Mouse (Mus musculus) neural tube, embryonic 13.5 days (tissue): ENCODE measurements around the gene Mmp28. TPM values are rescaled to one million over a fixed set of nuclear protein-coding genes. Genes with fewer than 3 reads are reported as not detected.
A peak's percentile ranks its signal among the peaks of the same experiment; 100 is the strongest.

Source experiments
- ATAC-seq: fragments of 200-750 bp; cut with Nextera tagmentation; 2 replicates; pipeline ENCODE4 v1.8.0; 2017; ENCODE audit warnings: low read depth, mild to moderate bottlenecking, moderate TSS enrichment, moderate library complexity
- H3K27ac ChIP-seq: fragments of 300-500 bp; sonication (generic); replicated peaks from 2 replicates; pipeline ENCODE4 v1.5.1; 2015; ENCODE audit warnings: moderate library complexity, mild to moderate bottlenecking, inconsistent platforms
- H3K27me3 ChIP-seq: fragments of 300-500 bp; sonication (generic); 2 replicates; pipeline ENCODE4 v1.6.1; 2015; ENCODE audit warnings: mild to moderate bottlenecking, inconsistent platforms
- H3K36me3 ChIP-seq: fragments of 300-500 bp; sonication (generic); 2 replicates; pipeline ENCODE4 v1.6.1; 2015; ENCODE audit warnings: mild to moderate bottlenecking, inconsistent platforms
- H3K4me1 ChIP-seq: fragments of 300-500 bp; sonication (generic); replicated peaks from 2 replicates; pipeline ENCODE4 v1.6.1; 2015; ENCODE audit warnings: inconsistent platforms
- H3K4me2 ChIP-seq: fragments of 300-500 bp; sonication (generic); 2 replicates; pipeline ENCODE4 v1.6.1; 2015; ENCODE audit warnings: inconsistent platforms, mild to moderate bottlenecking, moderate library complexity
- H3K4me3 ChIP-seq: fragments of 300-500 bp; sonication (generic); 2 replicates; pipeline ENCODE4 v1.5.1; 2015; ENCODE audit warnings: mild to moderate bottlenecking, inconsistent platforms
- H3K9ac ChIP-seq: fragments of 300-500 bp; sonication (generic); 2 replicates; pipeline ENCODE4 v1.6.1; 2015; ENCODE audit warnings: moderate library complexity, mild to moderate bottlenecking, inconsistent platforms
- H3K9me3 ChIP-seq: fragments of 300-500 bp; sonication (generic); 2 replicates; pipeline ENCODE4 v1.6.1; 2016; ENCODE audit warnings: inconsistent platforms
- WGBS: fragments of 180-500 bp; shearing (Covaris S2); methylation state at CpG from one replicate; pipeline ENCODE4 v1.1.7; 2015; 5-methylcytosine and 5-hydroxymethylcytosine counted together
- polyA plus RNA-seq: library from polyadenylated mRNA; unstranded; fragments of >200 nt; fragmentation: Nextera tagmentation; extraction: Ambion mirVana; gene quantifications from 2 replicates; pipeline ENCODE4 v1.2.1, GENCODE M21; 2015

The Mmp28 gene
- polyA plus RNA-seq, 1 experiment from 2014 or later = 3.5 TPM

DNA sequence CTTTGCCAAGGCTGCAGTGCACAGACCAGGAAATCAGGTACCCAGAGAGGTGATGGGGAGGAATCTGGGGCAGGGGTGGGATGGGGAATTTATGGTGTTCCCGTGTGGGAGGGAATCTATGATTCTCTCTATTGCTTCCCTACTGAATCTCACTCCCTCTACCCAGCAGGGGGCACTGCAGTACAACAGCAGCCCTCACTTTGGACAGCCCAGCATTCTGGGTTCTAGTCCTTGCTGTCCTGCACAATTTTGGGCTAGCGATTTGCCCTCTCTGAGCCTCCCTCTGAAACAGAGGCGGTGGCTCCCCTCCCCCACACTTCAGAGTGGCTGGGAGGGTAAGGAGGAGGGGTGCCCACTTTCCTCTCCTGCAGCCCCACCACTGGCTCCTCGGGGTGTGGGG is 42.5 kb downstream of the Mmp28 start:
- Histone ChIP-seq H3K4me2 (no peak overlapping the region), H3K4me3 (no peak overlapping the region), H3K27ac (no peak overlapping the region), H3K9me3 (no peaks in the 10 kb centered on the region), H3K4me1 (peaks cover 7% of the 10 kb centered on the region), H3K27me3 (peaks cover 68% of the 10 kb centered on the region), H3K9ac (no peak overlapping the region), H3K36me3 (no peaks in the 10 kb centered on the region)
- WGBS = 36% methylated on average over 4 of the region's 4 CpGs
- no peak for ATAC-seq

DNA sequence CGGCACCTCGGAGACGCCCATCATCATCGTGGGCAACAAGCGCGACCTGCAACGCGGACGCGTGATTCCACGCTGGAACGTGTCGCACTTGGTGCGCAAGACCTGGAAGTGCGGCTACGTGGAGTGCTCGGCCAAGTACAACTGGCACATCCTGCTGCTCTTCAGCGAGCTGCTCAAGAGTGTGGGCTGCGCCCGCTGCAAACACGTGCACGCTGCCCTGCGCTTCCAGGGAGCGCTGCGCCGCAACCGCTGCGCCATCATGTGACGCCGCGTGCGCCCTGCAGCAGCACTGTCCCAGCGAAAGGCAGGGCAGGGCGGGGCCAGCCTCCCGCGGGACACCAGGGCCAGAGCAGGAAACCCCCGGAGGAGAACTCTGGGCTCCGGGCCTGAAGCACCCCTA is 44.3 kb downstream of the Mmp28 start:
- Histone ChIP-seq H3K9me3 (no peaks in the 10 kb centered on the region), H3K27ac (no peak overlapping the region), H3K4me3 (peak overlapping the region; percentile 13; the same call in 1 of the 2 replicates), H3K27me3 (peaks cover 69% of the 10 kb centered on the region), H3K9ac (no peak overlapping the region), H3K4me2 (peak overlapping the region; percentile 45), H3K4me1 (peaks cover 11% of the 10 kb centered on the region), H3K36me3 (no peaks in the 10 kb centered on the region)
- peak; percentile 44; the same call in 1 of the 2 replicates for ATAC-seq
- WGBS = 8% methylated on average over 38 of the region's 38 CpGs

DNA sequence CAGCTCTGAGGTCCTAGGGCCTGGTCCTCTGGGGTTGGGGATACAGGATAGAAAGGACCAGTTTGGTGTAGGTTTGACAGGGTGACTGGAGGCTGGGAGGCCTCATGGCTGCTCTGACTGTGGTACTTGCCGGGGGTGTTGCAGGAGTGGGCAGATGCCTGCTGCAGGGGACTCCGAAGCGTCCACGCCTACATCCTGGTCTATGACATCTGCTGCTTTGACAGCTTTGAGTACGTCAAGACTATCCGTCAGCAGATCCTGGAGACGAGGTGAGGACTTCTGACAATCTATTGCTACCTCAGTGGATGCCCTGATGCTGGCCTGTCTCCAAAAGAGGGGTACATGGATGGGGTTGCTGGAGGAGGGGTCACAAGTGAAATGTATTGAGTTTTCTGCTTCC is 45.2 kb downstream of the Mmp28 start:
- Histone ChIP-seq H3K9me3 (no peaks in the 10 kb centered on the region), H3K4me3 (no peak overlapping the region), H3K4me1 (peaks cover 11% of the 10 kb centered on the region), H3K27me3 (peaks cover 65% of the 10 kb centered on the region), H3K27ac (no peak overlapping the region), H3K4me2 (no peak overlapping the region), H3K36me3 (no peaks in the 10 kb centered on the region), H3K9ac (no peak overlapping the region)
- WGBS = 81% methylated on average over 7 of the region's 7 CpGs
- ATAC-seq = no peak

DNA sequence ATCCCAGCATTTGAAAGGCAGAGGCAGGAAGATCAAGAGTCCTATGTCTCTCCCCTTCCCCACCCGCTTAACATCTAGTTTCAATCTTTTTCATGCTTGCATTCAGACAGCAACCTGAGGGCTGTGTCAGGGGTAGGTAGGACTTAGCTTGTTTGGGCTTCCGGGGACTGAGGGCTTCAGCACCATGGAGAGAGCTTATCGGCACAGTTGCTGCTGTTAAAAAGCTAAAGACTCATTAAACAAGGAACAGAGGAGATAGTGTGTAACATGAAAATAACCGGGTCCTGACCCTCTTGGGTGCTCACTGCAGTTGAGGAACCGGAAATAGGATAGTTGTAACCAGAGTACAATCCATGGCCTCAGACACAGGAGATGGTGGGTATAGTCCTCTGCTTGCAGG is 45.8 kb downstream of the Mmp28 start:
- Histone ChIP-seq H3K27me3 (peaks cover 61% of the 10 kb centered on the region), H3K27ac (no peak overlapping the region), H3K36me3 (no peaks in the 10 kb centered on the region), H3K4me3 (no peak overlapping the region), H3K4me2 (no peak overlapping the region), H3K9me3 (no peaks in the 10 kb centered on the region), H3K4me1 (peaks cover 15% of the 10 kb centered on the region), H3K9ac (no peak overlapping the region)
- no peak for ATAC-seq
- whole genome bisulfite sequencing = 16% methylated on average over 5 of the region's 5 CpGs

DNA sequence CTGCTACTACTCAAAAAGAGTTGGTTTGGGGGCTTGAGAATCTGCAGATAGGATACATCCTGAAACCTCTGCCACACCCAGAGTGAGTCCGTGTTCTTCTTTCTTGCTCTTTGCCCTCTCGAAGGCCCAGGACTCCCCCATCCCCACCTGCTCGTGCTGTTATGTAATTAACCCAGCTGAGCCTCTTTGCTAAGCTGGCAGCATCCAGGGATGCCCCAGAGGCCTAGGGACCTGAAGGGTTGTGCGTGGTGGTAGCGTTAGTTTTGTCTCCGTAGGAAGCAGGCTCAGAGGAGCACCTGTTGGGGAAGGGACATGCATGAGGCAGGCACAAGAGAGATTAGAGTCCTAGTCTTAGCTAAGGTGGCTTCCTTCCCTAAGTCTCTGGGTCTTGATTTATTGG is 52.4 kb downstream of the Mmp28 start:
- Histone ChIP-seq H3K4me3 (peak overlapping the region; percentile 88), H3K27ac (no peak overlapping the region), H3K4me1 (peaks cover 35% of the 10 kb centered on the region), H3K4me2 (peak overlapping the region; percentile 84), H3K27me3 (peaks cover 4% of the 10 kb centered on the region; the same call in 1 of the 2 replicates), H3K9ac (peak overlapping the region; percentile 96), H3K36me3 (no peaks in the 10 kb centered on the region), H3K9me3 (no peaks in the 10 kb centered on the region)
- no peak for ATAC-seq
- 16% methylated on average over 6 of the region's 6 CpGs for WGBS

DNA sequence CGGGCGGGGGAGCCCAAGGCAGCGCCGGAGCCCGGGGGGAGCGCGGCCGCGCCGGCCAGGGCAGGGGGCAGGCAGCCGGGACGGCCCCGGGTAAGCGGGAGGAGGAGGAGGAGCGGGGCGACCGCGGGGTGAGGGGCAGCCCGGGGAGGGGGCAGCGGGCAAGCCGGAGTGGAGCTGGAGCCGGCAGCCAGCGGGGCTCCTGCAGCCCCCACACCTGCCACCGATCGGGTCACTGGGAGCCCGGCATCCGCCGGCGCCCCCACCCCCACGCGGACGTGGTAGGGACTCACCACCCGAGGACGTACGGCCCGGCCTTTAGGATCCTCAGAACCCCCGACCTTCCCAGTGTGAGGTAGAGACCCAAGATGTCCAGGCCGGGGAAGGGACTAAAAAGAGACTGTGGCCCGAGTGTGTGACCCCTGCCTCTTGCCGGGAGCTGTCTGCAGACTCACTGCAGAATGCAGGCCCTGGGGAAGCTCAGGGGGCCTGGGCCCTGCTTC is 53.0 kb downstream of the Mmp28 start:
- peak overlapping the region; percentile 96 for H3K9ac ChIP-seq
- ATAC-seq = peak; percentile 44; the same call in 1 of the 2 replicates
- 0% methylated on average over 21 of the region's 40 CpGs for WGBS
- peaks cover 35% of the 10 kb centered on the region for H3K4me1 ChIP-seq
- H3K4me3 ChIP-seq = peak overlapping the region; percentile 88
- no peaks in the 10 kb centered on the region for H3K36me3 ChIP-seq
- H3K9me3 ChIP-seq = no peaks in the 10 kb centered on the region
- H3K27me3 ChIP-seq = peaks cover 4% of the 10 kb centered on the region; the same call in 1 of the 2 replicates
- peak overlapping the region; percentile 49 for H3K27ac ChIP-seq
- peak overlapping the region; percentile 84 for H3K4me2 ChIP-seq

DNA sequence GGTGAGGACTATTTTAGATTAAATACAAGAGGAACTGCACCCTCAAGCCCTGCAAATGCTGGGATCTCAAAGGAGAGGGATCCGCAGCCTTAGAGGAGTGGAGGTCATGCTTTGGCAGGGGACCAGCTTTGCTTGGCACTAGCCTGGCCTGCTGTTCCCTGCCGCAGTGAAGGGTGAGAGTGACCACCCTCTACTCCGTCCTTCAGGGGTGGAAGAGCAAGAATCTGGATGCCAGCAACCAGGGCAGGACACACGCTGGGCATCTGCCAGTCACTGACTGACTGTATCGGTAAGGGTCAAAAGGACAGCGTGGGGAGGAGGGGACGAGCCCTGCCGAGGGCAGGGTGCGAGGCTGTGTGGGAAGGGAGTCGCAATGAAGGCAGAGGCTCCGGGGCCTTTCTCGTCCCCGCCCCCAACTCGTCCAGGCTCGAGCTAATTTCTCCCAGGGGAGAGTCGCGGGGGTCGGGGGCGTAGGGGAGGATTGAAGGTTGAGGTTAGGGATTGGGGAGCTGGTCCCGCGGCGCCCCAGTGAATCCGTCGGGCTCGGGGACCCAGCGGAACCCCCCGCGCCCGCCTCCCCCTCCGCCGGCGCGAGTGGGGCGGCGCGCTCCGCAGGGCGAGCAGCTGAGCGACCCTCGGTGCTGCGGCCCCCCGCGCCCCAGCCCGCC is 53.6 kb downstream of the Mmp28 start, which contains the start of gene Rasl10b:
Rasl10b (plus strand) TSS at position 51 of the 668 bp plus-strand sequence.
- Histone ChIP-seq H3K4me2 (peak within 1 kb of the TSS; percentile 84), H3K27ac (peak within 1 kb of the TSS; percentile 49), H3K9me3 (no peaks in the 10 kb centered on the region), H3K36me3 (no peaks in the 10 kb centered on the region), H3K4me3 (peak within 1 kb of the TSS; percentile 88), H3K27me3 (peaks cover 4% of the 10 kb centered on the region; the same call in 1 of the 2 replicates), H3K4me1 (peaks cover 35% of the 10 kb centered on the region), H3K9ac (peak within 1 kb of the TSS; percentile 96)
- WGBS = 2% methylated on average over 32 of the region's 44 CpGs
- ATAC-seq = peak; percentile 90

DNA sequence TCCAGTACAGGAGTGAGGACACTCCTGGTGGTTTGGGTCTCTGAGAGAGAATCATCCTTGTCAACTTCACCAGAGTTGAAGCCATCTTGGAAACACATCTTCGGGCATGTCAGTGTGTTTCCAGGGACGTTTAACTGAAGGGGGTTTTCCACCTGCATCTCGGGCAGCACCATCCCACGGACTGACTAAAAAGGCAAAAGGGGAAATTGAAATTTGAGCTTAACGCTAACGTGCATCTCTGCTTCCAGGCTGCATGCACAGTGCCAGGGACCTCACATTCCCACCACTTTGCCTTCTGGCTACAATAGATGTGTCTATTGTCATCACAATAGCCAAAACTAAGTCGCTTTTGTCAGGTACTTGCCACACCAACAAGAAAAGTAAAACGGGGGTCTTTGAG is 54.6 kb downstream of the Mmp28 start:
- ATAC-seq = no peak
- Histone ChIP-seq H3K9ac (no peak overlapping the region), H3K27me3 (no peaks in the 10 kb centered on the region), H3K4me2 (no peak overlapping the region), H3K4me1 (peaks cover 30% of the 10 kb centered on the region), H3K36me3 (peaks cover 9% of the 10 kb centered on the region), H3K9me3 (no peaks in the 10 kb centered on the region), H3K27ac (no peak overlapping the region), H3K4me3 (no peak overlapping the region)
- WGBS = 46% methylated on average over 8 of the region's 8 CpGs

DNA sequence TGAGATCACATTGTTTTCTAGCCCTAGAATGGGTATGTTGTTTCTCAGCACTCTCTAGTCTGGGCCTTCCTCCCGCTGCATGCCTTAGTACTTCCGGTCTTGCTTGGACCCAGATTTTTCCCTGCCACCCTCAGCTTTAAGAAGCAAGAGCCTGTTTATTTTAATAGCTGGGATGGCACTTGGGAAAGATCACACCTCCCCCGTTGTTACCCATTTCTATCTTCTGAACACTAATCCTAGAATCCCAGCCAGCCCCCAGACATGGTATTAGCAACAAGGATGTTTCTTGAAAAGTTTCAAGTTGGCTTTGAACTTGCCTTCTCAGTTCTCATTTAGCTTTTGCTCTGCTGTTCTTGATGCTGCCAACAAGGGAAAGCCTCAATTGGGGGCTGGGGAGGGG is 56.5 kb downstream of the Mmp28 start:
- H3K36me3 ChIP-seq = peaks cover 21% of the 10 kb centered on the region
- H3K27me3 ChIP-seq = no peaks in the 10 kb centered on the region
- no peak for ATAC-seq
- no peaks in the 10 kb centered on the region for H3K9me3 ChIP-seq
- WGBS = 83% methylated on average over 3 of the region's 3 CpGs
- no peak overlapping the region for H3K4me2 ChIP-seq
- peaks cover 20% of the 10 kb centered on the region for H3K4me1 ChIP-seq
- no peak overlapping the region for H3K27ac ChIP-seq
- H3K4me3 ChIP-seq = no peak overlapping the region
- H3K9ac ChIP-seq = no peak overlapping the region

DNA sequence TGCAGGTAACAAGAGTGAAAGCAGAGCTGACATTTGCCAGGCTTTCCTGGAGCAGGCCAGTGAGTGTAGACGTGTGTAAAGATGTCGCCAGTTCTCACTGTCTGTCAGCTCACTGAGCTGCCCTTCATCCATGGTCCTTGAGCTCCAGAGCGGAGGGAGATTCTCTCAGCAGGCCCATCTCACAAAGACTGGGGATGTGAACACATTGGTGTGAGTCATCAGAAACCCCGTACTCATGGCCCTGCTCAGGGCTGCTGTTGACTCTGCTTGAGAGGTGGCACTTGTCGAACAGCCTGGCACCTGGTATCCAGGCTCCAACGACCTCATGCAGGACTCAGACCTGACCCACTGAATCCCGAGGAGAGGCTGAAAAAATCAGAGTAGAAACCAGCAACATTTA is 59.1 kb downstream of the Mmp28 start:
- Histone ChIP-seq H3K4me2 (no peak overlapping the region), H3K27ac (no peak overlapping the region), H3K4me3 (no peak overlapping the region), H3K36me3 (peaks cover 34% of the 10 kb centered on the region), H3K27me3 (no peaks in the 10 kb centered on the region), H3K4me1 (no peaks in the 10 kb centered on the region), H3K9ac (no peak overlapping the region), H3K9me3 (no peaks in the 10 kb centered on the region)
- WGBS = 92% methylated on average over 7 of the region's 7 CpGs
- no peak for ATAC-seq

DNA sequence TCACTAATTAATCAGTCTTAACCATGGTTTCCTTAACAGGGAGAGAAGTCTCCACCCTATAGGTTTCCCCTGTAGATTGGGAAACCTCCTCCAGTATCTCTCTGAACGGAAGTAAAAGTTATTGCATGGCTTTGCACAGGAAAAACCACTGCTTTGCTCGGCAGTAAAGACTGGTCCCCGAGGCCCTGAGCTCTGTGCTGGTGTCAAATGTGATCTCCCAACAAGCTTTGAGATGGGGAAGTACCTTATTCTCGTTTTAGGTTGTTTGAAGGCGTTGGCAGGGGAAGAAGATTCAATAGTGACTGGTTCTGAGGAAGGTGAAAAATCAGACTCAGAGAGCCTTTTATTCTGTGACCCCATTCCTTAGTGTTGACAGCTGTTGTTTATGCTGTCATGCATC is 64.1 kb downstream of the Mmp28 start:
- H3K9me3 ChIP-seq = no peaks in the 10 kb centered on the region
- no peak overlapping the region for H3K9ac ChIP-seq
- WGBS = 82% methylated on average over 5 of the region's 5 CpGs
- no peak overlapping the region for H3K4me2 ChIP-seq
- peaks cover 62% of the 10 kb centered on the region for H3K36me3 ChIP-seq
- H3K27ac ChIP-seq = no peak overlapping the region
- H3K27me3 ChIP-seq = no peaks in the 10 kb centered on the region
- H3K4me1 ChIP-seq = peaks cover 11% of the 10 kb centered on the region
- H3K4me3 ChIP-seq = no peak overlapping the region
- ATAC-seq = no peak

DNA sequence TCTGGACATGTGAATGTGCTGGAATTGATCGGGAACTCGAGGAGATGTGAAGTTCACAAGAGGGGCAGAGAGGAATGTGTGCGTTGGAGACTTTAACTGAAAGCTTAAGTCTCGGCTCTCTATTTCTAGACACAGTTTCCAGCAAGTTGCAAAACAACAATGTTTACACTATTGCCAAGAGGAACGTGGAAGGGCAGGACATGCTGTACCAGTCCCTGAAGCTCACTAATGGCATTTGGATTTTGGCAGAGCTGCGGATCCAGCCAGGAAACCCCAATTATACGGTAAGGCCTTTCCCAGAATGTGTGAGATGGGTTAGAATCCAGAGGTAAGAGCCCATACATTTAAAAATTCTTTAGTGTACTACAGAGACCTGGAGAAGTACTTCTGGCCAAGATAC is 65.2 kb downstream of the Mmp28 start:
- ATAC-seq = no peak
- H3K27me3 ChIP-seq = no peaks in the 10 kb centered on the region
- H3K4me1 ChIP-seq = peaks cover 11% of the 10 kb centered on the region
- no peak overlapping the region for H3K27ac ChIP-seq
- 92% methylated on average over 7 of the region's 7 CpGs for WGBS
- no peak overlapping the region for H3K4me3 ChIP-seq
- H3K4me2 ChIP-seq = no peak overlapping the region
- H3K9ac ChIP-seq = no peak overlapping the region
- no peaks in the 10 kb centered on the region for H3K9me3 ChIP-seq
- peaks cover 63% of the 10 kb centered on the region for H3K36me3 ChIP-seq
